Mouse (Mus musculus): ENCODE data around the gene Antxrl. TPM values are rescaled to one million over a fixed set of nuclear protein-coding genes. Genes with fewer than 3 reads are reported as not detected.

Antxrl gene
- polyA plus RNA-seq, 1 experiment, result 0.13 TPM

GRCm38 (mm10) chr14:34106389-34107062 lies 54.0 kb downstream of the Antxrl start:
- no peak overlapping the region for H3K4me3 ChIP-seq (ENCODE audit: control insufficient read depth, insufficient read depth, low read length)
- WGBS, result 59% methylated on average over 12 of the region's 12 CpGs
- TF ChIP-seq CTCF (IDR thresholded peaks at IDR 0.05; ENCODE audit: borderline replicate concordance, control insufficient read depth, extremely low read depth, insufficient read depth, low read length, poor library complexity) (0 out of 2 replicates have a peak, but pooled peaks have one; percentile 41), POLR2A (IDR thresholded peaks at IDR 0.05; ENCODE audit: control insufficient read depth, extremely low read depth, insufficient read depth, low read length, poor library complexity) (no peak)
- no peaks in the 10 kb centered on the region for H3K4me1 ChIP-seq (replicated peaks; ENCODE audit: control insufficient read depth, insufficient read depth, low read length)
- DNase-seq, result peak; percentile 14
- H3K36me3 ChIP-seq (ENCODE audit: control insufficient read depth, insufficient read depth, low read length), result no peaks in the 10 kb centered on the region
- H3K27me3 ChIP-seq (ENCODE audit: control insufficient read depth, insufficient read depth, low read length), result no peaks in the 10 kb centered on the region
- no peak overlapping the region for H3K27ac ChIP-seq (ENCODE audit: control insufficient read depth, insufficient read depth, low read length)

- Histone ChIP-seq H3K4me1 (replicated peaks; ENCODE audit: control insufficient read depth, insufficient read depth, low read length) (no peaks in the 10 kb centered on the region), H3K27me3 (ENCODE audit: control insufficient read depth, insufficient read depth, low read length) (no peaks in the 10 kb centered on the region), H3K36me3 (ENCODE audit: control insufficient read depth, insufficient read depth, low read length) (no peaks in the 10 kb centered on the region), H3K27ac (ENCODE audit: control insufficient read depth, insufficient read depth, low read length) (no peak overlapping the region), H3K4me3 (ENCODE audit: control insufficient read depth, insufficient read depth, low read length) (no peak overlapping the region)
- no peak for DNase-seq
- WGBS, result 8% methylated on average over 4 of the region's 4 CpGs
- TF ChIP-seq CTCF (IDR thresholded peaks at IDR 0.05; ENCODE audit: borderline replicate concordance, control insufficient read depth, extremely low read depth, insufficient read depth, low read length, poor library complexity) (no peak), POLR2A (IDR thresholded peaks at IDR 0.05; ENCODE audit: control insufficient read depth, extremely low read depth, insufficient read depth, low read length, poor library complexity) (no peak)
Observed at GRCm38 (mm10) chr14:34107594-34107993, 55.1 kb downstream of the Antxrl start.

- Histone ChIP-seq H3K36me3 (ENCODE audit: control insufficient read depth, insufficient read depth, low read length) (no peaks in the 10 kb centered on the region), H3K4me3 (ENCODE audit: control insufficient read depth, insufficient read depth, low read length) (no peak overlapping the region), H3K27me3 (ENCODE audit: control insufficient read depth, insufficient read depth, low read length) (no peaks in the 10 kb centered on the region), H3K4me1 (replicated peaks; ENCODE audit: control insufficient read depth, insufficient read depth, low read length) (no peaks in the 10 kb centered on the region), H3K27ac (ENCODE audit: control insufficient read depth, insufficient read depth, low read length) (no peak overlapping the region)
- WGBS, result 91% methylated on average over 4 of the region's 4 CpGs
- DNase-seq, result no peak
- TF ChIP-seq CTCF (IDR thresholded peaks at IDR 0.05; ENCODE audit: borderline replicate concordance, control insufficient read depth, extremely low read depth, insufficient read depth, low read length, poor library complexity) (no peak), POLR2A (IDR thresholded peaks at IDR 0.05; ENCODE audit: control insufficient read depth, extremely low read depth, insufficient read depth, low read length, poor library complexity) (no peak)
Observed at GRCm38 (mm10) chr14:34114311-34114710, 61.8 kb downstream of the Antxrl start.

- no peak for DNase-seq
- H3K4me3 ChIP-seq (ENCODE audit: control insufficient read depth, insufficient read depth, low read length), result no peak overlapping the region
- 76% methylated on average over 7 of the region's 7 CpGs for WGBS
- no peaks in the 10 kb centered on the region for H3K36me3 ChIP-seq (ENCODE audit: control insufficient read depth, insufficient read depth, low read length)
- no peaks in the 10 kb centered on the region for H3K27me3 ChIP-seq (ENCODE audit: control insufficient read depth, insufficient read depth, low read length)
- no peak for TF ChIP-seq POLR2A (IDR thresholded peaks at IDR 0.05; ENCODE audit: control insufficient read depth, extremely low read depth, insufficient read depth, low read length, poor library complexity)
- TF ChIP-seq CTCF (IDR thresholded peaks at IDR 0.05; ENCODE audit: borderline replicate concordance, control insufficient read depth, extremely low read depth, insufficient read depth, low read length, poor library complexity), result no peak
- no peaks in the 10 kb centered on the region for H3K4me1 ChIP-seq (replicated peaks; ENCODE audit: control insufficient read depth, insufficient read depth, low read length)
- no peak overlapping the region for H3K27ac ChIP-seq (ENCODE audit: control insufficient read depth, insufficient read depth, low read length)
Observed at GRCm38 (mm10) chr14:34119046-34119723, 66.7 kb downstream of the Antxrl start.

- no peaks in the 10 kb centered on the region for H3K4me1 ChIP-seq (replicated peaks; ENCODE audit: control insufficient read depth, insufficient read depth, low read length)
- H3K36me3 ChIP-seq (ENCODE audit: control insufficient read depth, insufficient read depth, low read length), result no peaks in the 10 kb centered on the region
- WGBS, result 85% methylated on average over 12 of the region's 12 CpGs
- no peak for DNase-seq
- no peak for TF ChIP-seq POLR2A (IDR thresholded peaks at IDR 0.05; ENCODE audit: control insufficient read depth, extremely low read depth, insufficient read depth, low read length, poor library complexity)
- no peak for TF ChIP-seq CTCF (IDR thresholded peaks at IDR 0.05; ENCODE audit: borderline replicate concordance, control insufficient read depth, extremely low read depth, insufficient read depth, low read length, poor library complexity)
- no peaks in the 10 kb centered on the region for H3K27me3 ChIP-seq (ENCODE audit: control insufficient read depth, insufficient read depth, low read length)
- H3K27ac ChIP-seq (ENCODE audit: control insufficient read depth, insufficient read depth, low read length), result no peak overlapping the region
- no peak overlapping the region for H3K4me3 ChIP-seq (ENCODE audit: control insufficient read depth, insufficient read depth, low read length)
Observed at GRCm38 (mm10) chr14:34120016-34120910, 67.8 kb downstream of the Antxrl start.

- Histone ChIP-seq H3K27ac (ENCODE audit: control insufficient read depth, insufficient read depth, low read length) (no peak overlapping the region), H3K4me1 (replicated peaks; ENCODE audit: control insufficient read depth, insufficient read depth, low read length) (no peaks in the 10 kb centered on the region), H3K36me3 (ENCODE audit: control insufficient read depth, insufficient read depth, low read length) (no peaks in the 10 kb centered on the region), H3K4me3 (ENCODE audit: control insufficient read depth, insufficient read depth, low read length) (no peak overlapping the region), H3K27me3 (ENCODE audit: control insufficient read depth, insufficient read depth, low read length) (no peaks in the 10 kb centered on the region)
- TF ChIP-seq POLR2A (IDR thresholded peaks at IDR 0.05; ENCODE audit: control insufficient read depth, extremely low read depth, insufficient read depth, low read length, poor library complexity) (no peak), CTCF (IDR thresholded peaks at IDR 0.05; ENCODE audit: borderline replicate concordance, control insufficient read depth, extremely low read depth, insufficient read depth, low read length, poor library complexity) (no peak)
- DNase-seq, result no peak
- 91% methylated on average over 3 of the region's 3 CpGs for WGBS
Observed at GRCm38 (mm10) chr14:34120923-34121351, 68.4 kb downstream of the Antxrl start.
